Mouse (Mus musculus) heart, embryonic 15.5 days (tissue): ENCODE data around the gene Mt1. TPM values are rescaled to one million over a fixed set of nuclear protein-coding genes. Genes with fewer than 3 reads are reported as not detected.
"Not testable (repeated sequence)": the region's sequence is repeated elsewhere in the genome, so short reads cannot be mapped to it uniquely, and the experiment has no call there.

Source experiments
- ATAC-seq: fragments of 200-750 bp; cut with Nextera tagmentation; replicated peaks from 2 replicates; pipeline ENCODE4 v1.8.0; 2017; ENCODE audit warnings: low read depth, moderate TSS enrichment; ENCODE audit not compliant: insufficient number of reproducible peaks, insufficient read depth, low FRiP score
- H3K27ac ChIP-seq: fragments of 300-500 bp; sonication (generic); 2 replicates; pipeline ENCODE4 v1.5.1; 2015; ENCODE audit warnings: mild to moderate bottlenecking, inconsistent platforms
- H3K27me3 ChIP-seq: fragments of 300-500 bp; sonication (generic); 2 replicates; pipeline ENCODE4 v1.6.1; 2015; ENCODE audit warnings: inconsistent platforms
- H3K36me3 ChIP-seq: fragments of 300-500 bp; sonication (generic); 2 replicates; pipeline ENCODE4 v1.6.1; 2015; ENCODE audit warnings: mild to moderate bottlenecking, inconsistent platforms
- H3K4me1 ChIP-seq: fragments of 300-500 bp; sonication (generic); replicated peaks from 2 replicates; pipeline ENCODE4 v1.6.1; 2015; ENCODE audit warnings: inconsistent platforms
- H3K4me2 ChIP-seq: fragments of 300-500 bp; sonication (generic); 2 replicates; pipeline ENCODE4 v1.6.1; 2015; ENCODE audit warnings: inconsistent platforms, mild to moderate bottlenecking, moderate library complexity
- H3K4me3 ChIP-seq: fragments of 300-500 bp; sonication (generic); 2 replicates; pipeline ENCODE4 v1.5.1; 2015; ENCODE audit warnings: mild to moderate bottlenecking, inconsistent platforms
- H3K9ac ChIP-seq: fragments of 300-500 bp; sonication (generic); 2 replicates; pipeline ENCODE4 v1.6.1; 2015; ENCODE audit warnings: mild to moderate bottlenecking, inconsistent platforms
- H3K9me3 ChIP-seq: fragments of 300-500 bp; sonication (generic); replicated peaks from 2 replicates; pipeline ENCODE4 v1.6.1; 2016; ENCODE audit warnings: inconsistent platforms
- WGBS: fragments of 180-500 bp; shearing (Covaris S2); methylation state at CpG from one replicate; pipeline ENCODE4 v1.1.7; 2015; ENCODE audit warnings: mixed read lengths; 5-methylcytosine and 5-hydroxymethylcytosine counted together
- polyA plus RNA-seq: library from polyadenylated mRNA; unstranded; fragments of >200 nt; fragmentation: Nextera tagmentation; extraction: Ambion mirVana; gene quantifications from 2 replicates; pipeline ENCODE4 v1.2.1, GENCODE M21; 2015

Mt1 gene
- polyA plus RNA-seq, 1 experiment from 2014 or later, result 538 TPM

DNA sequence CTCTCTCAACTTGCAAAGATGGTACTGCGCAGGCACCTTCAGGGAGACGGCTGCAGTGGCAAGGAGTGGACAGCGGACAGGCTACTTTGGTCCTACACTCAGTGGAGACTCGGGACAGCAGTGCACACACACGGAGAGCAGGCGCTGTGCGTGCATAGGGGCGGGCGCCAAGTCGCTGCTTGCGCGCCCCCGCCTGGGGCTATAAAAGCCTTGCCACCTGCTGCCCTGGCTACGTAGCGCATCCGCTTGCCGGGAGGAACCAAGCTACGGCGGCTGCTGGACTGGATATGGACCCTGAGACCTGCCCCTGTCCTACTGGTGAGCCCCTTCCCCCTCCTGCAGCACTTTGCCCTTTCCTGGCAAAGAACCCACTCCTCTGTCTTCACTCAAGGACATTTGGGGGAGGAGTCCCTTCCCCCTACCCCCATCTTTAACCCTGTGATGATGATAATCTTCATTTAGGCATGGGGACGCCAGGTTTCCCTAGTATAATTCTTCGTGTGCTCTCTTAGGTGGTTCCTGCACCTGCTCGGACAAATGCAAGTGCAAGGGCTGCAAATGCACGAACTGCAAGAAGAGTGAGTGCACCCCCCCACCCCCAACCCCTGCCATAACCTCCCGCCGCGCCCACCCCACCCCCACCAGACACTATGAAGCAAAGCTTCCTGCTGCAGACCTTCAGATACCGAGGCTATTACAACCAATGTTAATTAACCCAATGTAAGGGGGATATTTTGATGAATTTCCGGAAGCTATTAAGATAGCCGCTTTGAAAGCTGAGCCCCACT, 26.2 kb upstream of the Mt1 start, which contains the start of gene Mt3:
Gene Mt3, plus strand, starts transcription at position 95 of the 788 bp plus-strand sequence.
- peak within 1 kb of the TSS; percentile 52 for H3K9ac ChIP-seq
- H3K27me3 ChIP-seq, result peaks cover 14% of the 10 kb centered on the region
- H3K4me2 ChIP-seq, result peak within 1 kb of the TSS; percentile 83
- H3K9me3 ChIP-seq, result no peaks in the 10 kb centered on the region
- peak; percentile 80 for ATAC-seq
- peaks cover 36% of the 10 kb centered on the region for H3K4me1 ChIP-seq
- 3% methylated on average over 29 of the region's 29 CpGs for WGBS
- H3K27ac ChIP-seq, result no peak within 1 kb of the TSS
- H3K36me3 ChIP-seq, result no peaks in the 10 kb centered on the region
- H3K4me3 ChIP-seq, result peak within 1 kb of the TSS; percentile 55

DNA sequence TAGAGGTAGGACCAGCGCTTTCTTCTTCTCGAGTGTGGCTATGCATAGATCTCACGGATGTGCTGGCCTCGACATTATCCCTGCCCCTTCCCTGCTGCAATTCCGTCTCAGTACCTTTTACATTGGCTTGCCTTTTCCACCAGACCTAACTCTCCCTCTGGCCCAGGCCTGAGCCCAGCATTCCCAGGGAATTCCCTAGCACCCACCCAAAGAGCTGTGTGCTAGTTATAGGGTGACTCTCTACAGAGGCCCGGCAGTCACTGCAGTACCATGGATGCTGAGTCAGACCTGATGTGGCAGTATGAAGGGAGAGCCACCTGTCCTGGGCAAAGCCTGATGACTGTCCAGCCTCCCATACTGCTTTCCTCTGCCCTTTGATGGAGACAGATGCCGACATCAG, 25.4 kb upstream of the Mt1 start:
- peak overlapping the region; percentile 83 for H3K4me2 ChIP-seq
- WGBS, result 35% methylated on average over 7 of the region's 7 CpGs
- H3K9me3 ChIP-seq, result no peaks in the 10 kb centered on the region
- H3K4me3 ChIP-seq, result peak overlapping the region; percentile 55
- no peak overlapping the region for H3K27ac ChIP-seq
- no peak overlapping the region for H3K9ac ChIP-seq
- H3K27me3 ChIP-seq, result peaks cover 14% of the 10 kb centered on the region
- no peak for ATAC-seq
- H3K36me3 ChIP-seq, result no peaks in the 10 kb centered on the region
- H3K4me1 ChIP-seq, result peaks cover 36% of the 10 kb centered on the region

DNA sequence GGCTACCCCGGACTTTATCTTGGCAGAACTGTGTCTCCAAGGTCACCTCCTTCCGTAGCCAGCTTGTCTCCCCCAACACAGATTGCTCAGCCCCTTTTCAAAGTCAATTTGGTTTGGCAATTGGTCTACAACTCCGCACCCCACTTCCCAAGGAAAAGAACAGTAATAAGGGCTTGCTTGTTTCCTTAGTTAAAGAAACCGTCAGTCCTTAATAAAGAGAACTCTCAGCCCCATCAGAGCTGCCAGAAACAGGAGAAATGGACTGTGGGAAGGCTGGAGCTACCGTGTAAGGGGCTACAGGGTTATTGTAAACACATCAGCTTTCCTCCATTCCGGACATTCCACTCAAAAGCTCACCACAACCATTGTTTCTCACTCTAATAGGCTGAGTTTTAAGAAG, 24.3 kb upstream of the Mt1 start:
- peaks cover 36% of the 10 kb centered on the region for H3K4me1 ChIP-seq
- 40% methylated on average over 6 of the region's 6 CpGs for WGBS
- H3K27ac ChIP-seq, result no peak overlapping the region
- H3K9ac ChIP-seq, result no peak overlapping the region
- no peak for ATAC-seq
- H3K4me2 ChIP-seq, result no peak overlapping the region
- no peaks in the 10 kb centered on the region for H3K36me3 ChIP-seq
- H3K4me3 ChIP-seq, result no peak overlapping the region
- H3K9me3 ChIP-seq, result no peaks in the 10 kb centered on the region
- peaks cover 14% of the 10 kb centered on the region for H3K27me3 ChIP-seq

DNA sequence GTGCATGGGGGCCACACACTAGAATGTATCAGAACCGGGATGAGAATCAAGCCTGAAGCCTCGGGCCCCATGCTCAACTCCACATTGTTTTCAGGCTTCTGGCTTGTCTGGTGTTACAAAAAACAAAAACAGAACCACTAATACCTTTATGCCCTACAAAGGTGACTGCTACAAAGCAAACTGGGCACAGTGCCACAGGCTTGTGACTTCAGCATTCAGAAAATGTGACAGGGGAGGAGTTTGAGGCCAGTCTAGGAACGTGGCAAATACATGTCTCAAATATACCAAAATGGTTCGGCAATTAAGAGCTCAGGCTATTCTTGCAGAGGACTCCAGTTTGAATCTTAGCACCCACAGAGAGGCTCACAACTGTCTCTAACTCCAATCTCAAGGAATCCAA, 22.8 kb upstream of the Mt1 start:
- no peaks in the 10 kb centered on the region for H3K9me3 ChIP-seq
- H3K4me1 ChIP-seq, result peaks cover 36% of the 10 kb centered on the region
- H3K27me3 ChIP-seq, result peaks cover 14% of the 10 kb centered on the region
- ATAC-seq, result no peak
- H3K36me3 ChIP-seq, result no peaks in the 10 kb centered on the region
- H3K4me3 ChIP-seq, result no peak overlapping the region
- H3K4me2 ChIP-seq, result no peak overlapping the region
- no peak overlapping the region for H3K9ac ChIP-seq
- 45% methylated on average over 4 of the region's 4 CpGs for whole genome bisulfite sequencing
- peak overlapping the region; percentile 68 for H3K27ac ChIP-seq

DNA sequence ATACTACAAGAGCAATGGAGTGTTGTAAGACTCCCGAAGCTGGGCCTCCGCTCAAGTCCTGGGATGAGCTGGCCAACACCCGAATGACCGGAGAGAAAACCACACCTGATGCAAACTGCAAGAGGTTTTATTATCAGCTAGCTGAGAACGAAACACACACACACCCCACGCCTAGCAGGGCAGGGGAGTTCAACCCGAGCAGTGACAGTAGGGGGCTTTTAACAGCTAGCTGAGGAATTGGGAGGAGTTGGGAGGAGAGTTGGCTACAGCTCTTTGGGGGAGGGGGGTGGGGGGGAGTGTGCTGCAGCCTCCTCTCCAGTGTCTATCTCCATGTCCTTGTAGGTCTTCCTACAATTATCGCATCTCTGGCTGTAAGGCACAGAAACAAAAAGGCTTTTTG, 13.1 kb upstream of the Mt1 start:
- not testable (repeated sequence) for H3K27ac ChIP-seq, ATAC-seq, H3K4me3 ChIP-seq, H3K27me3 ChIP-seq, H3K4me2 ChIP-seq, H3K36me3 ChIP-seq, H3K9ac ChIP-seq, H3K4me1 ChIP-seq, H3K9me3 ChIP-seq
- 69% methylated on average over 8 of the region's 8 CpGs for WGBS

DNA sequence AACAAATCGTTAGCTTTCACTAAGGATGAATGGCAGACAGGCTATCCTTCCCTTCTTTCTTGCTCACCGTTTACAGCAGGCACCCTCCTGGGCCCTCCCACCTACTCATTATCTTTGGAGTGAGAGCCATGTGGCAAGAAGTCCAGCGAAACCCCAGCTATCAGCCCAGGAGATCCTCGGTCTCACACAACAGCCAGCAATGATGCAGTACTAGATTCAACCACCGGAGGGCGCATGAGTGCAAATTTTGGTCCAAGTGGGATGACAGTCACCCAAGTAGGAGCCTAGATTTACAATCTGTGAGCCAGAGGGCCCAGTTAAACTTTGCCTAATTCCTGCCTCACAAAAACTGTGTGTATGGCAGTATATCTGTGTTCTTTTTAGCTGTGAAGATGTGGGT, 11.6 kb upstream of the Mt1 start:
- H3K4me2 ChIP-seq, result peak overlapping the region; percentile 55
- H3K27ac ChIP-seq, result no peak overlapping the region
- 0 out of 2 replicates have a peak overlapping the region, but pooled peaks have one; percentile 15 for H3K4me3 ChIP-seq
- ATAC-seq, result no peak
- H3K9me3 ChIP-seq, result no peaks in the 10 kb centered on the region
- no peaks in the 10 kb centered on the region for H3K36me3 ChIP-seq
- H3K4me1 ChIP-seq, result peaks cover 15% of the 10 kb centered on the region
- H3K9ac ChIP-seq, result no peak overlapping the region
- H3K27me3 ChIP-seq, result peaks cover 18% of the 10 kb centered on the region
- 3% methylated on average over 6 of the region's 6 CpGs for WGBS

DNA sequence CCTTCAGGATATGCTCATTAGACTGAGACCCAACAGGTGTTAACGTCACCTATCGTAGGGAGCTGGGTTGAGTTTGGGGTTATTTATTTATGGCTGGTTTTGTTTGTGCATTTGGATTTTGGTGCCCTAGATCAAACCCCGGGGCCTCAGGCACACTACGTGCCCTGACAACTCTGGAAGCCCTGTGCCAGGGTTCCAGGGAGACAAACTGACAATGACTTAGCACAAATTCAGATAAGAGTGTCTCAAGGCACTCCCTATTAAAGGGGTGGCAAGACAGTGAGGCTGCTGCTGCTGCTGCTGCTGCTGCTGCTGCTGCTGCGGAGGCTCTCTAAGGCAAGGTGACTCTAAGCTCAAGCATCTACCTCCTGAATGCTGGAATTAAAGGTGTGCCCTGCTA, 9.3 kb upstream of the Mt1 start:
- H3K4me1 ChIP-seq, result peaks cover 26% of the 10 kb centered on the region
- H3K27me3 ChIP-seq, result peaks cover 41% of the 10 kb centered on the region
- WGBS, result 80% methylated on average over 5 of the region's 5 CpGs

DNA sequence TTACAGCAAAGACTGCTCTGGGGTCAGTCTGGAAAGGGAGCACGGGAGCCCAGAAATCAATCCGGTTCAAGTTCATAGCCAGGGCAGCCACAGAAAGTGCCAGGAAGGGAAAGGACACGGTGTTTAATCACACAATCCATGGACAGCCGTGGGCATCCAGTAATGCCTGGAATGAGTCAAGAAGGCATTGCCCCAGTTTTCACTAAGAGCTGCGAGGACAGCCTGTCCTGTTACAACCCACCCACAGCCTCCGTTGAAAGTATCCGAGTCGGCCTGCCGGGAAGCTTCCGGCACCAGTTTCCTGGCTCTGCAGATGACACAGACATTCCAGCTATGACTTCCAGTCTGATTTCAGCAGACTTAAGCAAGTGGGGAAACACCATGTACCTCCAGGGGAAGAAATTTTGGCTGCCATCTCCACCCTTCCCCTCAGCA, 7.5 kb upstream of the Mt1 start:
- Histone ChIP-seq H3K27ac (no peak overlapping the region), H3K9me3 (no peaks in the 10 kb centered on the region), H3K4me3 (peak overlapping the region; percentile 58), H3K27me3 (peaks cover 59% of the 10 kb centered on the region), H3K4me1 (peaks cover 26% of the 10 kb centered on the region), H3K36me3 (no peaks in the 10 kb centered on the region), H3K4me2 (peak overlapping the region; percentile 97), H3K9ac (no peak overlapping the region)
- WGBS, result 38% methylated on average over 10 of the region's 10 CpGs
- no peak for ATAC-seq

More for the DNA sequence above, 9.3 kb upstream of the Mt1 start:
- Histone ChIP-seq H3K4me3 (no peak overlapping the region), H3K9ac (no peak overlapping the region), H3K9me3 (no peaks in the 10 kb centered on the region), H3K27ac (no peak overlapping the region), H3K4me2 (no peak overlapping the region), H3K36me3 (no peaks in the 10 kb centered on the region)
- ATAC-seq, result no peak

DNA sequence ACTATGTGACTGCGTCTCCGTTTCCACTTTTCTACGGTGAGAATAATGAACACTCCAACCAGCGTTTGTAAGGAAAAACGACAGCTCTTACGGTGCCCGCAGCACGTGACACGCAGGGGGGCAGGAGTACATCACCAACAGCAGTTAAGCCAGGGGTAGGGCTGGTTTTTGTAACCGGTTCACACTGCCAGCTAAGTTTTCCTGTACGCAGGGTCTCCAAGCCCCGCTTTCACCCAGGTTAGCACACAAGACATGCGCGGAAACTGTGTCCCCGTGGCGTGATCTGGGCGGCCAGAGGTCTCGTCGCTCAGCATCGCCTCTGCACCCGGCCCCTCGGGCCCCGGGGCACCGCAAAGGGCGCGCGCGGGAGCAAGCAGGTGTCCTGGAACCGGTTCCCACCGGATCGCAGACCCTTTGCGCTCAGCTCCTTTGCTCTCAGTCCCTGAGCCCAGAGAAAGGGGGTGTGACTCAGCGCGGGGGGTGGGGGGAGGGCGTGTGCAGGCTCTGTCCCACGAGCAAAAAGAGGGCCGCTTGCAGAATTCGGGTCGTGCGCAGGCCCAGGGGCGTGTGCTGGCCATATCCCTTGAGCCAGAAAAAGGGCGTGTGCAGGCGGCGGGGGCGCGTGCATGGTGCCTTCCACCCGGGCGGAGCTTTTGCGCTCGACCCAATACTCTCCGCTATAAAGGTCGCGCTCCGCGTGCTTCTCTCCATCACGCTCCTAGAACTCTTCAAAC, 6.6 kb upstream of the Mt1 start, which contains the start of gene Mt2:
Gene Mt2, plus strand, starts transcription at position 590 of the 734 bp plus-strand sequence.
- H3K27me3 ChIP-seq, result peaks cover 68% of the 10 kb centered on the region
- peak within 1 kb of the TSS; percentile 97 for H3K4me2 ChIP-seq
- H3K36me3 ChIP-seq, result no peaks in the 10 kb centered on the region
- peak; percentile 82 for ATAC-seq
- peak within 1 kb of the TSS; percentile 56 for H3K9ac ChIP-seq
- no peaks in the 10 kb centered on the region for H3K9me3 ChIP-seq
- peak within 1 kb of the TSS; percentile 58 for H3K4me3 ChIP-seq
- peaks cover 24% of the 10 kb centered on the region for H3K4me1 ChIP-seq
- WGBS, result under 1% methylated on average over 56 of the region's 56 CpGs
- H3K27ac ChIP-seq, result peak within 1 kb of the TSS; percentile 29

DNA sequence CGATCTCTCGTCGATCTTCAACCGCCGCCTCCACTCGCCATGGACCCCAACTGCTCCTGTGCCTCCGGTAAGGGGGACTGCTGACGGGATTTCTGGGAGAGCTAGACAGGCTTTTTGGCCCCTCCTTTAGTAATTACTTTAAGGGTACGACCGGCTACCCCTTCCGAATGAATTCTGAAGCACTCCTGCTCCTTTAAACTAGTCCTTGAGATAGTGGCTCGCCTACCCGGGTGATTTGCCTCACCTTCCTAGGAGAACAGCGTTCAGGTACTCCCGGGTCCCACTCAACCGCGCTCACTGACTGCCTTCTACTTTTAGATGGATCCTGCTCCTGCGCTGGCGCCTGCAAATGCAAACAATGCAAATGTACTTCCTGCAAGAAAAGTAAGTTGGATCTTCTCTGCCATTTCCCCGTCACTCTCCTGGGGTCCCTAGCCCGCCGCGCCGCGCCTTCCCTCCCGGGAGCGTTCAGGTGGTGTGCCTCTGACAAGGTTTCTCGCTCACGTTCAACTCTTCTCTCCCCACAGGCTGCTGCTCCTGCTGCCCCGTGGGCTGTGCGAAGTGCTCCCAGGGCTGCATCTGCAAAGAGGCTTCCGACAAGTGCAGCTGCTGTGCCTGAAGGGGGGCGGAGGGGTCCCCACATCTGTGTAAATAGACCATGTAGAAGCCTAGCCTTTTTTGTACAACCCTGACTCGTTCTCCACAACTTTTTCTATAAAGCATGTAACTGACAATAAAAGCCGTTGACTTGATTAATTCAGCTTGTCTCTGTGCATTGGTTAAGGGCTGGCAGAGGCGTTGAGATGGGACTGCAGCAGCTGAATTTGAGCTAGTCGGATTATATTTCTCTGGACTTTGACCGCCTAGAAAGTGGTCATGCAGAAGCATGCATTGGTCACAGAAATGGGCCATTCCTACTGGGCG, 5.8 kb upstream of the Mt1 start:
- H3K4me3 ChIP-seq, result peak overlapping the region; percentile 58
- peak overlapping the region; percentile 29; the same call in 1 of the 2 replicates for H3K27ac ChIP-seq
- H3K4me2 ChIP-seq, result peak overlapping the region; percentile 97
- peaks cover 72% of the 10 kb centered on the region for H3K27me3 ChIP-seq
- H3K36me3 ChIP-seq, result no peaks in the 10 kb centered on the region
- 3% methylated on average over 39 of the region's 39 CpGs for WGBS
- peak overlapping the region; percentile 56 for H3K9ac ChIP-seq
- ATAC-seq, result no peak
- no peaks in the 10 kb centered on the region for H3K9me3 ChIP-seq
- H3K4me1 ChIP-seq, result peaks cover 24% of the 10 kb centered on the region
